Mouse (Mus musculus) embryonic fibroblast, embryonic 13.5 days (primary cell): ENCODE results near the gene Bst2.

ENCODE experiments used
- CTCF ChIP-seq: IDR thresholded peaks from 2 replicates; pipeline ENCODE4 v1.5.1; 2011; ENCODE audit warnings: mild to moderate bottlenecking, control low read depth, low read length, moderate library complexity, borderline replicate concordance; ENCODE audit not compliant: insufficient read depth
- POLR2A ChIP-seq: IDR thresholded peaks from 2 replicates; pipeline ENCODE4 v1.6.1; 2011; ENCODE audit warnings: low read depth, mild to moderate bottlenecking, control low read depth, low read length, moderate library complexity

- TF ChIP-seq CTCF (no peak), POLR2A (no peak)
Measured at GRCm38 (mm10) chr8:71560071-71560470, 22.8 kb upstream of the Bst2 start.
